Mouse (Mus musculus) olfactory bulb, adult 2 months (tissue): ENCODE data around the gene Gfra1. TPM values are rescaled to one million over a fixed set of nuclear protein-coding genes. Genes with fewer than 3 reads are reported as not detected.

Experiments used
- H3K27ac ChIP-seq: fragments of 200-500 bp; 2 replicates; pipeline ENCODE4 v1.5.1; 2012; ENCODE audit warnings: low read depth, low read length; ENCODE audit not compliant: insufficient read depth
- H3K4me1 ChIP-seq: fragments of 200-500 bp; 2 replicates; pipeline ENCODE4 v1.6.1; 2012; ENCODE audit warnings: low read length; ENCODE audit not compliant: control insufficient read depth, insufficient read depth
- H3K4me3 ChIP-seq: fragments of 200-500 bp; 2 replicates; pipeline ENCODE4 v1.5.1; 2012; ENCODE audit warnings: mild to moderate bottlenecking, low read depth, low read length, moderate library complexity; ENCODE audit not compliant: insufficient read depth
- CTCF ChIP-seq: fragments of 200-500 bp; IDR thresholded peaks from 2 replicates; pipeline ENCODE4 v1.5.1; 2012; ENCODE audit warnings: low read depth, mild to moderate bottlenecking, low read length, moderate library complexity; ENCODE audit not compliant: insufficient read depth
- POLR2A ChIP-seq: fragments of 200-500 bp; IDR thresholded peaks from 2 replicates; pipeline ENCODE4 v1.6.1; 2012; ENCODE audit warnings: mild to moderate bottlenecking, low read depth, low read length, moderate library complexity; ENCODE audit not compliant: insufficient read depth
- WGBS: fragments of 180-500 bp; shearing (Covaris S2); methylation state at CpG from one replicate; pipeline ENCODE4 v1.1.7; 2018; 5-methylcytosine and 5-hydroxymethylcytosine counted together
- polyA plus RNA-seq: library from polyadenylated mRNA; stranded (reverse); fragments of >200 nt; gene quantifications from 2 replicates; pipeline ENCODE4 v1.2.4, GENCODE M21; 2012; ENCODE audit warnings: low replicate concordance; ENCODE audit not compliant: missing spikeins, insufficient read depth, insufficient read length

Gfra1 gene
- polyA plus RNA-seq, 1 experiment = not detected

GRCm38 (mm10) chr19:58309620-58310275 lies 146.0 kb downstream of the Gfra1 start:
- WGBS = 59% methylated on average over 14 of the region's 14 CpGs
- no peaks in the 10 kb centered on the region for H3K4me1 ChIP-seq
- H3K27ac ChIP-seq = no peak overlapping the region
- no peak overlapping the region for H3K4me3 ChIP-seq
- no peak for TF ChIP-seq POLR2A
- TF ChIP-seq CTCF = no peak

DNA sequence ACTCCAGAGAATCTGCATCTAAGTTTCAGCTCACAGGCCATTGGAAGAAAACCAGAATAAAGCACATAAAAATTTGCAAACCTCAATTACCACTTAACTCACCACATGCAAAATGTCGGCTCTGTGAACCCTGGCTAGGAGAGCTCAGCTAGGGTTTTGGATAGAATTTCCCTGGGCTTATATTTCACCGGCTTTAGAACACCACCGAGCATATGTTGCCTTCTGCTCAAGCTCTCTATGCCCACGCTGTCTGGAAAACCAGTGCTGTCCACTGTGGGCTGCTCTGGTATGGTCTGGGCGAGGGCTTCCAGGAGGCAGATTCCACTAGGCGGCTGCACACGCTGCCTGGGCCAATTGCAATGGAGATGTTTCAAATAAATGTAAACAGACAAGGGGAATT lies 154.6 kb downstream of the Gfra1 start:
- peaks cover 4% of the 10 kb centered on the region for H3K4me1 ChIP-seq
- no peak overlapping the region for H3K4me3 ChIP-seq
- 68% methylated on average over 7 of the region's 7 CpGs for WGBS
- no peak overlapping the region for H3K27ac ChIP-seq
- TF ChIP-seq POLR2A (no peak), CTCF (no peak)

GRCm38 (mm10) chr19:58297926-58298325 lies 157.8 kb downstream of the Gfra1 start:
- H3K4me1 ChIP-seq = peaks cover 6% of the 10 kb centered on the region
- TF ChIP-seq POLR2A (no peak), CTCF (no peak)
- H3K4me3 ChIP-seq = no peak overlapping the region
- WGBS = 73% methylated on average over 2 of the region's 2 CpGs
- H3K27ac ChIP-seq = no peak overlapping the region

- WGBS = 73% methylated on average over 7 of the region's 7 CpGs
- Histone ChIP-seq H3K4me1 (peaks cover 6% of the 10 kb centered on the region), H3K27ac (no peak overlapping the region), H3K4me3 (no peak overlapping the region)
- TF ChIP-seq POLR2A = no peak
Measured at GRCm38 (mm10) chr19:58296842-58297190, 158.9 kb downstream of the Gfra1 start.

GRCm38 (mm10) chr19:58295986-58296841 lies 159.5 kb downstream of the Gfra1 start:
- Histone ChIP-seq H3K4me1 (peaks cover 6% of the 10 kb centered on the region), H3K4me3 (no peak overlapping the region), H3K27ac (no peak overlapping the region)
- WGBS = 52% methylated on average over 14 of the region's 14 CpGs
- TF ChIP-seq POLR2A = no peak
- no peak for TF ChIP-seq CTCF

DNA sequence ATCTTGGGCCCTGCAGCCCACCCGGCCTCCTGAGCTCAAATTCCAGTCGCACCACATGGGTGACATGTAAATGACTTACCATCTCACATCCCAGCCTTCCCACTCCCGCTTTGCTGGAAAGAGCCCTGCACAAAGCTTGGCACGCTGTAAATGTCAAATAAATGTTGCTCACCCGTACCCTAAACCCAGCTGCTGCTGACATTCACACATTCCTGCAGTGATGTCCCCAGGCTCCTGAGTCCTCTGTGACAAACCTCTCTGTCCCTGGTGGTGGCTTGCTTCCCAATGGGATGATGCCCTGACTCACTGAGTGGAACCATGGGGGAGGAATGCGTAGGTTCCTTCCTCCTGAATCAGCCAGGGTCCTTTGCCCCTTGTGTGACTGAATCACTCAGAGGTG lies 167.6 kb downstream of the Gfra1 start:
- Histone ChIP-seq H3K4me3 (no peak overlapping the region), H3K4me1 (no peaks in the 10 kb centered on the region), H3K27ac (no peak overlapping the region)
- 86% methylated on average over 6 of the region's 6 CpGs for WGBS
- TF ChIP-seq POLR2A (no peak), CTCF (no peak)

- Histone ChIP-seq H3K4me1 (no peaks in the 10 kb centered on the region), H3K27ac (no peak overlapping the region), H3K4me3 (no peak overlapping the region)
- TF ChIP-seq POLR2A = no peak
- TF ChIP-seq CTCF = no peak
- 76% methylated on average over 9 of the region's 9 CpGs for WGBS
Measured at GRCm38 (mm10) chr19:58275281-58275680, 180.4 kb downstream of the Gfra1 start.

GRCm38 (mm10) chr19:58271815-58272214 lies 183.9 kb downstream of the Gfra1 start:
- WGBS = 78% methylated on average over 8 of the region's 8 CpGs
- TF ChIP-seq POLR2A (no peak), CTCF (no peak)
- Histone ChIP-seq H3K4me3 (no peak overlapping the region), H3K27ac (no peak overlapping the region), H3K4me1 (no peaks in the 10 kb centered on the region)

DNA sequence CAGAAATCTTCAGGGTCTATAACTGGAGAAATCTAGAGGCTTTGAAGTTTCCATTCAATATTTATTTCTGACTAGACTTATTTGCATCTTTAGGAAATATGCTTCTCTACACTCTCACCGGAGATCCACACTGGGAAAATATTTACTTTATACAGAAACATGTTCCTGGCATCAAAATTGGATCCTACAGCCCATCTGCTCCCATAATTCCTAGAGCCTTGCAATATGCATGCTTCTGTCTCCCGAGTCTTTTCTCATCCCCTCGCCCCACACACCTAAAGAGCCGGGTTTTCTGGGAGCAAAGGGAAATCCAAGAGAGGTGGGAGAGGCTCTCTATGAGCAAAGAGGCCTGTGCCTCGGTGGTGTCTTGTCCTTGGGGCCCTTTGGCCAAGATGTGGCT lies 184.9 kb downstream of the Gfra1 start:
- WGBS = 92% methylated on average over 5 of the region's 5 CpGs

GRCm38 (mm10) chr19:58268476-58268875 lies 187.2 kb downstream of the Gfra1 start:
- 73% methylated on average over 4 of the region's 4 CpGs for WGBS
- Histone ChIP-seq H3K27ac (no peak overlapping the region), H3K4me1 (no peaks in the 10 kb centered on the region), H3K4me3 (no peak overlapping the region)
- TF ChIP-seq POLR2A (no peak), CTCF (no peak)

More for the DNA sequence above, 184.9 kb downstream of the Gfra1 start:
- Histone ChIP-seq H3K4me1 (no peaks in the 10 kb centered on the region), H3K4me3 (no peak overlapping the region), H3K27ac (no peak overlapping the region)
- TF ChIP-seq CTCF (no peak), POLR2A (no peak)
